Mouse (Mus musculus) heart, postnatal 36 days (tissue): Measurements from ENCODE around the gene Rdm1. TPM values are rescaled to one million over a fixed set of nuclear protein-coding genes. Genes with fewer than 3 reads are reported as not detected.

Experiments used
- DNase-seq, 2 experiments: peaks; one replicate each; pipeline ENCODE4 v3.0.0; 2021 to 2022
- intact Hi-C: fragments of 180-260 bp; cut with DNase I; formaldehyde crosslinking; loops from one replicate; pipeline ENCODE4 v1.15.1; 2025
- total RNA-seq, 2 experiments: library from RNA; stranded (reverse); gene quantifications; 2 replicates each; pipeline ENCODE4 v1.2.3; 2021

The Rdm1 gene
- total RNA-seq, 2 experiments from 2014 or later, result 41.6 to 47.3 TPM

- no peak for DNase-seq
- intact Hi-C loops, result no loop called here
Measured at GRCm38 (mm10) chr11:101675349-101675748, 48.4 kb downstream of the Rdm1 start.

GRCm38 (mm10) chr11:101677655-101678054, 50.7 kb downstream of the Rdm1 start:
- no peak for DNase-seq
- intact Hi-C loops, result no loop called here

DNA sequence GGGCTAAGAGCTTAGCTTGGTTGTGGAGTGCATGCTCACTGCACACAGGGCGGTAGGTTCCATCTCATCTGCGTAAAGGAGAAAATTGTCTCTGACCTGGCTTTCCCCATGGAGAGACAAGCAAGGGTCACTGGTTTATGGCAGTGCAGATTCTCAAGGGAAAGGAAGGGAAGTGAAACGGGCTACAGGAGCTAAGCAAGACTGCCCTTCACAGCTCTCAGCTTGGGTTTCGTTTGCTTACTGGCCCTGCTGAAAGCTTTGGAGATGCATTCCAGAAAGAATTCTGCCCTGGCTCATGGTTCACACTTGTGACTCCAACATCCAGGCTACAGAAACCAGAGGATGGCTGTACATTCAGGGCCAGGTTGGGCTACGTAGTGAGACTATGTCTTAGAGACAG, 51.8 kb downstream of the Rdm1 start:
- DNase-seq, result no peak
- intact Hi-C loops, result no loop called here

GRCm38 (mm10) chr11:101679907-101680306, 52.9 kb downstream of the Rdm1 start:
- peak in 1 of 2 experiments; percentile 19 for DNase-seq
- intact Hi-C loops, result no loop called here

- intact Hi-C loops, result no loop called here
- DNase-seq, result no peak
Measured at GRCm38 (mm10) chr11:101680634-101681325, 53.8 kb downstream of the Rdm1 start.

GRCm38 (mm10) chr11:101681968-101682367, 55.0 kb downstream of the Rdm1 start:
- DNase-seq, result no peak
- intact Hi-C loops, result no loop called here

GRCm38 (mm10) chr11:101682410-101682960, 55.5 kb downstream of the Rdm1 start:
- intact Hi-C loops, result no loop called here

More at GRCm38 (mm10) chr11:101682410-101682960, 55.5 kb downstream of the Rdm1 start:
- DNase-seq, result no peak

Other genes starting within 250 kb of the Rdm1 start
- gene Aarsd1, start 209.6 kb upstream of the Rdm1 start, total RNA-seq, result 10 to 100 TPM; 18.6 to 22.8 TPM
- 10 to 100 TPM in 1 of 2 experiments, 1 to 10 TPM in 1; 8.0 to 10.3 TPM for gene Gm27029, start 202.4 kb upstream of the Rdm1 start, total RNA-seq
- gene Rundc1, start 202.1 kb upstream of the Rdm1 start, total RNA-seq, result 10 to 100 TPM; 12.2 to 12.4 TPM
- gene Ptges3l, start 201.9 kb upstream of the Rdm1 start, total RNA-seq, result 10 to 100 TPM; 50.6 to 66.9 TPM
- gene Rpl27, start 184.9 kb upstream of the Rdm1 start, total RNA-seq, result 10 to 100 TPM; 48.2 to 52.4 TPM
- gene Ifi35, start 178.8 kb upstream of the Rdm1 start, total RNA-seq, result 10 to 100 TPM; 13.3 to 15.6 TPM
- 1 to 10 TPM; 5.6 to 6.2 TPM for gene Rnd2, start 162.2 kb upstream of the Rdm1 start, total RNA-seq
- gene Vat1, start 161.0 kb upstream of the Rdm1 start, total RNA-seq, result 10 to 100 TPM; 22.0 to 24.9 TPM
- under 1 TPM; 0.31 to 0.51 TPM for gene Brca1, start 75.2 kb upstream of the Rdm1 start, total RNA-seq
- 10 to 100 TPM; 94.3 to 99.5 TPM for gene Nbr1, start 75.0 kb upstream of the Rdm1 start, total RNA-seq
- gene Tmem106a, start 45.0 kb upstream of the Rdm1 start, total RNA-seq, result 1 to 10 TPM; 3.6 to 4.7 TPM
- not detected for gene Gm11634, start 27.9 kb upstream of the Rdm1 start, total RNA-seq
- gene Arl4d, start 38.3 kb downstream of the Rdm1 start, total RNA-seq, result 10 to 100 TPM; 23.4 to 23.5 TPM
- 10 to 100 TPM; 15.7 to 16.1 TPM for gene Dhx8, start 105.7 kb downstream of the Rdm1 start, total RNA-seq
- gene Etv4, start 158.2 kb downstream of the Rdm1 start, total RNA-seq, result under 1 TPM; 0.19 TPM